Mouse (Mus musculus) midbrain, embryonic 12.5 days (tissue): ENCODE measurements at regions not wholly inside any gene's neighbourhood (a gene's known extent, or its start where the extent isn't known, plus 50 kb on each side); places are given as distances from the start of the nearest gene placed in this dataset.

Source experiments
- ATAC-seq: fragments of 200-750 bp; cut with Nextera tagmentation; 2 replicates; pipeline ENCODE4 v1.8.0; 2017; ENCODE audit warnings: low read depth, moderate TSS enrichment, moderate library complexity; ENCODE audit not compliant: low FRiP score
- H3K27ac ChIP-seq: fragments of 300-500 bp; sonication (generic); replicated peaks from 2 replicates; pipeline ENCODE4 v1.5.1; 2016; ENCODE audit warnings: mild to moderate bottlenecking
- H3K27me3 ChIP-seq: fragments of 300-500 bp; sonication (generic); 2 replicates; pipeline ENCODE4 v1.6.1; 2016; ENCODE audit warnings: mild to moderate bottlenecking
- H3K36me3 ChIP-seq: fragments of 300-500 bp; sonication (generic); 2 replicates; pipeline ENCODE4 v1.6.1; 2016
- H3K4me1 ChIP-seq: fragments of 300-500 bp; sonication (generic); 2 replicates; pipeline ENCODE4 v1.6.1; 2016
- H3K4me2 ChIP-seq: fragments of 300-500 bp; sonication (generic); replicated peaks from 2 replicates; pipeline ENCODE4 v1.6.1; 2016; ENCODE audit warnings: mild to moderate bottlenecking, moderate library complexity
- H3K4me3 ChIP-seq: fragments of 300-500 bp; sonication (generic); 2 replicates; pipeline ENCODE4 v1.5.1; 2016; ENCODE audit warnings: mild to moderate bottlenecking
- H3K9ac ChIP-seq: fragments of 300-500 bp; sonication (generic); replicated peaks from 2 replicates; pipeline ENCODE4 v1.6.1; 2016; ENCODE audit warnings: mild to moderate bottlenecking, moderate library complexity
- H3K9me3 ChIP-seq: fragments of 300-500 bp; sonication (generic); 2 replicates; pipeline ENCODE4 v1.6.1; 2016; ENCODE audit warnings: mild to moderate bottlenecking
- WGBS: fragments of 180-500 bp; shearing (Covaris S2); methylation state at CpG from one replicate; pipeline ENCODE4 v1.1.7; 2016; 5-methylcytosine and 5-hydroxymethylcytosine counted together

GRCm38 (mm10) chr8:107642241-107642640 lies 54.0 kb upstream of the Psmd7 start:
- no peak for ATAC-seq
- Histone ChIP-seq H3K4me1 (no peaks in the 10 kb centered on the region), H3K27me3 (no peaks in the 10 kb centered on the region), H3K36me3 (no peaks in the 10 kb centered on the region), H3K4me3 (no peak overlapping the region), H3K9me3 (no peaks in the 10 kb centered on the region), H3K4me2 (no peak overlapping the region), H3K27ac (no peak overlapping the region), H3K9ac (no peak overlapping the region)
- 88% methylated on average over 8 of the region's 8 CpGs for WGBS

GRCm38 (mm10) chr8:107647936-107648335 lies 59.7 kb upstream of the Psmd7 start:
- H3K4me1 ChIP-seq: no peaks in the 10 kb centered on the region
- no peak overlapping the region for H3K9ac ChIP-seq
- ATAC-seq: no peak
- H3K36me3 ChIP-seq: no peaks in the 10 kb centered on the region
- H3K4me2 ChIP-seq: no peak overlapping the region
- H3K27ac ChIP-seq: no peak overlapping the region
- 86% methylated on average over 8 of the region's 8 CpGs for WGBS
- H3K9me3 ChIP-seq: no peaks in the 10 kb centered on the region
- H3K4me3 ChIP-seq: no peak overlapping the region
- H3K27me3 ChIP-seq: no peaks in the 10 kb centered on the region

- H3K9me3 ChIP-seq: no peaks in the 10 kb centered on the region
- ATAC-seq: no peak
- no peak overlapping the region for H3K27ac ChIP-seq
- H3K27me3 ChIP-seq: no peaks in the 10 kb centered on the region
- H3K9ac ChIP-seq: no peak overlapping the region
- no peaks in the 10 kb centered on the region for H3K4me1 ChIP-seq
- no peaks in the 10 kb centered on the region for H3K36me3 ChIP-seq
- H3K4me3 ChIP-seq: no peak overlapping the region
- WGBS: 94% methylated on average over 9 of the region's 9 CpGs
- H3K4me2 ChIP-seq: no peak overlapping the region
Observed at GRCm38 (mm10) chr8:107650306-107650705, 62.0 kb upstream of the Psmd7 start.

- Histone ChIP-seq H3K9ac (no peak overlapping the region), H3K4me1 (no peaks in the 10 kb centered on the region), H3K9me3 (no peaks in the 10 kb centered on the region), H3K27ac (no peak overlapping the region), H3K27me3 (no peaks in the 10 kb centered on the region), H3K4me2 (peak overlapping the region; percentile 4; the same call in 1 of the 2 replicates), H3K36me3 (no peaks in the 10 kb centered on the region), H3K4me3 (no peak overlapping the region)
- 65% methylated on average over 11 of the region's 11 CpGs for WGBS
- ATAC-seq: peak; percentile 60; the same call in 1 of the 2 replicates
Observed at GRCm38 (mm10) chr8:107651424-107651823, 63.2 kb upstream of the Psmd7 start.

- H3K4me3 ChIP-seq: no peak overlapping the region
- no peaks in the 10 kb centered on the region for H3K27me3 ChIP-seq
- no peak for ATAC-seq
- H3K9me3 ChIP-seq: no peaks in the 10 kb centered on the region
- H3K36me3 ChIP-seq: no peaks in the 10 kb centered on the region
- H3K9ac ChIP-seq: no peak overlapping the region
- no peak overlapping the region for H3K27ac ChIP-seq
- H3K4me2 ChIP-seq: no peak overlapping the region
- 84% methylated on average over 8 of the region's 8 CpGs for WGBS
- H3K4me1 ChIP-seq: no peaks in the 10 kb centered on the region
Observed at GRCm38 (mm10) chr8:107652226-107652625, 64.0 kb upstream of the Psmd7 start.

GRCm38 (mm10) chr8:107653711-107654110 lies 65.4 kb upstream of the Psmd7 start:
- Histone ChIP-seq H3K4me1 (no peaks in the 10 kb centered on the region), H3K27me3 (no peaks in the 10 kb centered on the region), H3K9me3 (no peaks in the 10 kb centered on the region), H3K36me3 (no peaks in the 10 kb centered on the region), H3K9ac (no peak overlapping the region), H3K27ac (no peak overlapping the region), H3K4me3 (no peak overlapping the region), H3K4me2 (no peak overlapping the region)
- 92% methylated on average over 10 of the region's 10 CpGs for WGBS
- ATAC-seq: no peak

GRCm38 (mm10) chr8:107656622-107657021 lies 68.4 kb upstream of the Psmd7 start:
- H3K4me1 ChIP-seq: no peaks in the 10 kb centered on the region
- no peaks in the 10 kb centered on the region for H3K36me3 ChIP-seq
- no peak overlapping the region for H3K4me3 ChIP-seq
- H3K27ac ChIP-seq: no peak overlapping the region
- H3K4me2 ChIP-seq: no peak overlapping the region
- H3K9ac ChIP-seq: no peak overlapping the region
- no peaks in the 10 kb centered on the region for H3K27me3 ChIP-seq
- 76% methylated on average over 5 of the region's 5 CpGs for WGBS
- no peaks in the 10 kb centered on the region for H3K9me3 ChIP-seq
- no peak for ATAC-seq

GRCm38 (mm10) chr8:107657741-107658140 lies 69.5 kb upstream of the Psmd7 start:
- H3K36me3 ChIP-seq: no peaks in the 10 kb centered on the region
- 96% methylated on average over 4 of the region's 4 CpGs for WGBS
- ATAC-seq: no peak
- H3K9me3 ChIP-seq: no peaks in the 10 kb centered on the region
- H3K27me3 ChIP-seq: no peaks in the 10 kb centered on the region
- H3K4me2 ChIP-seq: no peak overlapping the region
- H3K9ac ChIP-seq: no peak overlapping the region
- H3K4me1 ChIP-seq: no peaks in the 10 kb centered on the region
- no peak overlapping the region for H3K27ac ChIP-seq
- H3K4me3 ChIP-seq: no peak overlapping the region

GRCm38 (mm10) chr8:107658386-107658785 lies 70.1 kb upstream of the Psmd7 start:
- Histone ChIP-seq H3K9ac (no peak overlapping the region), H3K36me3 (no peaks in the 10 kb centered on the region), H3K9me3 (no peaks in the 10 kb centered on the region), H3K4me2 (no peak overlapping the region), H3K27me3 (no peaks in the 10 kb centered on the region), H3K4me1 (no peaks in the 10 kb centered on the region), H3K27ac (no peak overlapping the region), H3K4me3 (no peak overlapping the region)
- 93% methylated on average over 6 of the region's 6 CpGs for WGBS
- ATAC-seq: no peak

GRCm38 (mm10) chr8:107660624-107661023 lies 72.4 kb upstream of the Psmd7 start:
- ATAC-seq: no peak
- Histone ChIP-seq H3K9ac (no peak overlapping the region), H3K36me3 (no peaks in the 10 kb centered on the region), H3K4me2 (no peak overlapping the region), H3K4me3 (no peak overlapping the region), H3K9me3 (no peaks in the 10 kb centered on the region), H3K27ac (no peak overlapping the region), H3K4me1 (no peaks in the 10 kb centered on the region), H3K27me3 (no peaks in the 10 kb centered on the region)
- WGBS: 91% methylated on average over 6 of the region's 6 CpGs

- no peaks in the 10 kb centered on the region for H3K9me3 ChIP-seq
- H3K27me3 ChIP-seq: no peaks in the 10 kb centered on the region
- no peak overlapping the region for H3K27ac ChIP-seq
- H3K4me1 ChIP-seq: no peaks in the 10 kb centered on the region
- H3K36me3 ChIP-seq: no peaks in the 10 kb centered on the region
- 88% methylated on average over 5 of the region's 5 CpGs for WGBS
- no peak overlapping the region for H3K4me3 ChIP-seq
- H3K4me2 ChIP-seq: no peak overlapping the region
- no peak for ATAC-seq
- H3K9ac ChIP-seq: no peak overlapping the region
Observed at GRCm38 (mm10) chr8:107669608-107670007, 81.3 kb upstream of the Psmd7 start.

GRCm38 (mm10) chr8:107671471-107671870 lies 83.2 kb upstream of the Psmd7 start:
- ATAC-seq: no peak
- no peaks in the 10 kb centered on the region for H3K27me3 ChIP-seq

GRCm38 (mm10) chr8:107672691-107673090 lies 84.4 kb upstream of the Psmd7 start:
- ATAC-seq: no peak
- Histone ChIP-seq H3K9ac (no peak overlapping the region), H3K4me2 (no peak overlapping the region), H3K9me3 (peaks cover 4% of the 10 kb centered on the region; the same call in 1 of the 2 replicates), H3K4me1 (no peaks in the 10 kb centered on the region), H3K36me3 (no peaks in the 10 kb centered on the region), H3K27ac (no peak overlapping the region), H3K4me3 (no peak overlapping the region), H3K27me3 (no peaks in the 10 kb centered on the region)
- WGBS: 95% methylated on average over 6 of the region's 6 CpGs

More at GRCm38 (mm10) chr8:107671471-107671870, 83.2 kb upstream of the Psmd7 start:
- Histone ChIP-seq H3K4me2 (no peak overlapping the region), H3K4me3 (no peak overlapping the region), H3K4me1 (no peaks in the 10 kb centered on the region), H3K36me3 (no peaks in the 10 kb centered on the region), H3K27ac (no peak overlapping the region), H3K9ac (no peak overlapping the region), H3K9me3 (no peaks in the 10 kb centered on the region)
- 53% methylated on average over 8 of the region's 8 CpGs for WGBS
